Mouse (Mus musculus) lung, postnatal 10 days (tissue): ENCODE measurements around the gene Pkp2.
A peak's percentile ranks its signal among the peaks of the same experiment; 100 is the strongest.

Source experiments
- DNase-seq: peaks from one replicate; pipeline ENCODE4 v3.0.0; 2021

The Pkp2 gene

GRCm38 (mm10) chr16:16262436-16262835 is 49.3 kb downstream of the Pkp2 start:
- DNase-seq: peak; percentile 22

- DNase-seq: no peak
Observed at GRCm38 (mm10) chr16:16272978-16273377, 59.9 kb downstream of the Pkp2 start.

DNA sequence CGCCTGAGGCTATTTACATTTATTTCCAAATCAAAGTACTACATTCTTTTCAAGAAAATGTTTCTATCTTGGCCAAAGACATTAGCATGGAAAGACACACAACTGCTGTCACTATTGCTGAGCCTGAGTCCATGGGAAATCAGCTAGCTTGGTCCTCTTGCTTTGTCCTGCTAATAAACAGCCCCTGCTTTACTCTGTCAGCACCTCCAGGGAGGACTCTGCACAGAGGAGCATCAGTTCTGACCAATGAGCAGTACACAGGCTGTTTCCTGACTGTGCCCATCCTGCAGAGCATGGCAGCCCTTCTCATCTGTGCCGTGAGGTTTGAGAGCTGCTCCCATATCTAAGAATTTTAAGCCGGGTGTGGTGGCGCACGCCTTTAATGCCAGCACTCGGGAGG is 60.6 kb downstream of the Pkp2 start:
- DNase-seq: no peak

DNA sequence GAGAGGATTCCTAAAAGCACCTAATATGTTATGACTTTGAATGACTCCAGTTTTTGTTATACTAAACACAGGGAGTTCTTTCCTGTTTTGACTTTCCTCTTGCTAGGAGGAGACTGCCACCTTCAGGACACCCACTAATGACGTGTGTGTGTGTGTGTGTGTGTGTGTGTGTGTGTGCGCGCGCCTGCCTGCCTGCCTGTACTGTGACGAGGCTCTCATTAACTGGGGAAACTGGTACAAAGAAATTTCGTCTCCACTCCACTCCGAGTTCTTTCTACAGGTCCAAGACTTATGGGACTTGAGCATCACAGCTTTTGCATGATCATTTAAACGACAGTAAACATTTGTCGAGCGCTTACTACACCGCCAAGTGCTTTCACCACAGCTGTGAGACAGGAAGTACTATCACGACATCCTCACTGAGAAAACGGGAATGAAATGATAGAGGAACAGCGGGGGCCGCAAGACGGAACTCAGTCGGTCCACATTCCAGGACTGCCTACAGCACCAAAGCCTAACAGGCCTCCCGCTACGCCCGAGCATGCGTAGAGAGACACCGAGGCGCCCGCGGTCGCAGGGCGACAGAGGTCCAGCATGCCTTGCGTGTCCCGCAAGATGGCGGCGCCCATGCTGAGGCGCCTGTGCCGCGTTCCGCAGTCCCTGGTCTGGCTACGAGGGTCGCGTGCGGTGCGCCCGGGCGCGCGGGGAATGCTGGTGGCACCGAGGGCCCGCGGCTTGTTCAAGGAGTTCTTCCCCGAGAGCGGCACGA is 89.4 kb downstream of the Pkp2 start, which contains the start of gene Yars2:
TSS of gene Yars2 (plus strand) at position 597 of the 769 bp plus-strand sequence.
- peak; percentile 94 for DNase-seq

DNA sequence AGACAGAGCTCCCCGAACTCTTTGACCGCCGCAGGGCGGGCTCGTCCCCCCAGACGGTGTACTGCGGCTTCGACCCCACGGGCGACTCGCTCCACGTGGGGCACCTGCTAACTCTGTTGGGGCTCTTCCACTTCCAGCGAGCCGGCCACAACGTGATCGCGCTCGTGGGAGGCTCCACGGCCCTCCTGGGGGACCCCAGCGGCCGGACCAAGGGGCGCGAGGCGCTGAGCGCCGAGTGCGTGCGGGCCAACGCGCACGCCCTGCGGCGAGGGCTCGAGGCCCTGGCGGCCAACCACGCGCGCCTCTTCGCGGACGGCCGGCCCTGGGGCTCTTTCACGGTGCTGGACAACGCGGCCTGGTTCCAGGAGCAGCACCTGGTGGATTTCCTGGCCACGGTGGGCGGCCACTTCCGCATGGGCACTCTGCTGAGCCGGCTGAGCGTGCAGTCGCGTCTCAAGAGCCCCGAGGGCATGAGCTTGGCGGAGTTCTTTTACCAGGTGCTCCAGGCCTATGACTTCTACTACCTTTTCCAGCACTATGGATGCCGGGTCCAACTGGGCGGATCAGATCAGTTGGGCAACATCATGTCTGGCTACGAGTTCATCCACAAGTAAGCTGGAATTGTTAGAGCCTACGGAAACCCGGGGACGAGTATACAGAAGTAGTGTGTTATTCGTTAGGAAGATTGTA is 90.2 kb downstream of the Pkp2 start:
- DNase-seq: peak; percentile 43

- DNase-seq: no peak
Observed at GRCm38 (mm10) chr16:16303888-16304287, 90.8 kb downstream of the Pkp2 start.

DNA sequence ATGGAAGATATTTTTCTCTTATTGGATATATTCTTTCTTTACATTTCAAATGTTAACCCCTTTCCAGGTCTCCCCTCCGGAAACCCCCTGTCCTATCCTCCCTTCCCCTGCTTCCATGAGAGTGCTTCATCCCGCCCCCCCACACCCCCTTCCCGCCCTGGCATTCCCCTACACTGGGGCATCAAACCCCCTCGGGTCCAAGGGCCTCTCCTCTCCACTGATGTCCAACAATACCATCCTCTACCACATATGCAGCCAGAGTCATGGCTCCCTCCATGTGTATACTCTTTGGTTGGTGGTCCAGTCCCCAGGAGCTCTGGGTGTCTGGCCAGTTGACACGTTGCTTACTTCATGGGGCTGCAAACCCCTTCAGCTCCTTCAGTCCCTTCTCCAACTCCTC is 98.2 kb downstream of the Pkp2 start:
- no peak for DNase-seq
